Mouse (Mus musculus): Measurements from ENCODE around the gene Ppp2r1a.

DNA sequence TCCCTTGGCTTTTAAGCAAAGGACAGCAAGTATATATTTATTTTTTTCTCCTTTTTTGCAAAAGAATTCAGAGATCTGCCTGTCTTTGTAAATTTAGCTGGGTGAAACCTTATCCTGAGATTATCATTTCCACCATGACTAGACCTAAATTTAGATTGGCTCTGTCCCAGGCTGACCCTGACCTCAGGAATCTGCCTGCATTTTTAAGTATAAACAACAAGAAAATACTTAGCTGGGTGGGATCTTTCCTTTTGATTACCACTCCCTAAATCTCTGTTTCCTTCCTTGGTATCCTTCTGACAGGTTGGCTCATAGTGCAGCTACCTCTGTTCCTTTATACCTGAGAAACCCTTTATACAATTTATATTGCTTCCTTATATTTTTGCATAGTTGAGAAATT, 21.6 kb downstream of the Ppp2r1a start:
- TF ChIP-seq CTCF (IDR thresholded peaks at IDR 0.05; ENCODE audit: low read depth) (no peak), EP300 (IDR thresholded peaks at IDR 0.05; ENCODE audit: low read depth) (no peak)
